ENCODE assay signal across 28 mouse cellular contexts in genomic region chr5:135497347-135497955, GRCm38 (mm10). TPM values are rescaled to one million over a fixed set of nuclear protein-coding genes. Genes with fewer than 3 reads are reported as not detected.
DNase-seq lines count a peak whose midpoint lies in the region; ATAC-seq and TF ChIP-seq lines count a peak whose summit lies in the region.
"Had no signal": no experiment of that assay in that cellular context is flagged by ENCODE, and none has a peak within 500 bp of the region (broad histone marks: within the 10 kb centered on the region; RNA-seq: fewer than 3 reads in every experiment).

No protein-coding gene starts in this region.

- H3K27ac ChIP-seq in hindbrain, embryonic 10.5 days = peak overlapping the region; percentile 53; the same call in 1 of the 2 replicates
- no peak overlapping the region for H3K27ac ChIP-seq in hindbrain, embryonic 11.5 days (ENCODE audit: low read depth, low read length)
- no peak overlapping the region for H3K27ac ChIP-seq in layer of hippocampus, adult 2 months
- H3K27ac ChIP-seq: embryonic facial prominence, embryonic 15.5 days; forebrain, embryonic 10.5 days; heart, embryonic 13.5 days; hindbrain, embryonic 15.5 days; limb, embryonic 12.5 days; midbrain, embryonic 10.5 days had no signal

- peaks cover 10% of the 10 kb centered on the region for H3K4me1 ChIP-seq in hindbrain, embryonic 10.5 days (replicated peaks)
- H3K4me1 ChIP-seq in hindbrain, embryonic 11.5 days (replicated peaks; ENCODE audit: control insufficient read depth, insufficient read depth, low read length) = 0 out of 2 replicates have a peak, but pooled peaks cover 2% of the 10 kb centered on the region
- H3K4me1 ChIP-seq: hindbrain, embryonic 15.5 days had no signal

- no peak for ATAC-seq in hindbrain, embryonic 11.5 days (ENCODE audit: low FRiP score)
- ATAC-seq: forebrain, embryonic 16.5 days; liver, postnatal 0 days; midbrain, embryonic 16.5 days had no signal

- 75% methylated on average over 6 of the region's 6 CpGs for WGBS in hindbrain, embryonic 10.5 days
- 74% methylated on average over 6 of the region's 6 CpGs for whole genome bisulfite sequencing in hindbrain, embryonic 11.5 days

- no peak for TF ChIP-seq CTCF in layer of hippocampus, adult 2 months (conservative IDR thresholded peaks at IDR 0.05)

- H3K4me2 ChIP-seq in hindbrain, embryonic 11.5 days (replicated peaks; ENCODE audit: low read depth, low read length) = no peak overlapping the region
- H3K4me2 ChIP-seq: embryonic facial prominence, embryonic 15.5 days; heart, embryonic 13.5 days; hindbrain, embryonic 15.5 days; limb, embryonic 12.5 days; liver, embryonic 11.5 days had no signal

- DNase-seq in embryo, embryonic 10 days (ENCODE audit: low spot score) = peak; percentile 22
- no peak for DNase-seq in embryo, embryonic 10.5 days (ENCODE audit: low spot score)
- DNase-seq in hindbrain, embryonic 10.5 days (ENCODE audit: low spot score) = no peak
- no peak for DNase-seq in hindbrain, embryonic 11.5 days (ENCODE audit: low spot score)
- DNase-seq in ZHBTc4 (ENCODE audit: low read depth, low spot score) = peak; percentile 51
- DNase-seq in adrenal gland, postnatal 36 days = peak; percentile 42 to 58
- no peak for DNase-seq in left cerebral cortex, postnatal 14 days (ENCODE audit: low spot score in 2 of 2)
- no peak for DNase-seq in layer of hippocampus, adult 2 months (ENCODE audit: low spot score in 2 of 2)
- DNase-seq: B cell, adult 2 months; cerebellum, adult 2 months; cerebellum, postnatal 36 days; heart, postnatal 14 days; kidney, adult 8-10 months; kidney, postnatal 14 days; liver, postnatal 0 days; lung, postnatal 10 days; right cerebral cortex, postnatal 25 days had no signal

- H3K27me3 ChIP-seq in hindbrain, embryonic 10.5 days (ENCODE audit: insufficient read depth, poor library complexity, severe bottlenecking) = no peaks in the 10 kb centered on the region
- H3K27me3 ChIP-seq in hindbrain, embryonic 11.5 days (ENCODE audit: control insufficient read depth, insufficient read depth, low read length) = no peaks in the 10 kb centered on the region
- H3K27me3 ChIP-seq: CH12.LX; embryonic facial prominence, embryonic 15.5 days; heart, embryonic 13.5 days; hindbrain, embryonic 15.5 days; limb, embryonic 12.5 days had no signal

- H3K9me3 ChIP-seq in hindbrain, embryonic 10.5 days = no peaks in the 10 kb centered on the region
- H3K9me3 ChIP-seq in hindbrain, embryonic 11.5 days (ENCODE audit: control insufficient read depth, low read length) = no peaks in the 10 kb centered on the region
- H3K9me3 ChIP-seq: embryonic facial prominence, embryonic 15.5 days; forebrain, embryonic 10.5 days; G1E; heart, embryonic 13.5 days; hindbrain, embryonic 15.5 days; midbrain, embryonic 10.5 days had no signal

- no peak overlapping the region for H3K9ac ChIP-seq in hindbrain, embryonic 11.5 days (ENCODE audit: low read depth, low read length)
- H3K9ac ChIP-seq: embryonic facial prominence, embryonic 15.5 days; heart, embryonic 13.5 days; hindbrain, embryonic 15.5 days; limb, embryonic 12.5 days; liver, postnatal 0 days had no signal

- H3K4me3 ChIP-seq in hindbrain, embryonic 10.5 days = no peak overlapping the region
- no peak overlapping the region for H3K4me3 ChIP-seq in hindbrain, embryonic 11.5 days (ENCODE audit: low read depth, low read length)
- no peak overlapping the region for H3K4me3 ChIP-seq in layer of hippocampus, adult 2 months
- H3K4me3 ChIP-seq: embryonic facial prominence, embryonic 15.5 days; forebrain, embryonic 10.5 days; heart, embryonic 13.5 days; hindbrain, embryonic 15.5 days; limb, embryonic 12.5 days; midbrain, embryonic 10.5 days had no signal

- intact Hi-C loops in left cerebral cortex, postnatal 14 days (cut with DNase I) = no loop called here

- no peaks in the 10 kb centered on the region for H3K36me3 ChIP-seq in hindbrain, embryonic 10.5 days
- H3K36me3 ChIP-seq in hindbrain, embryonic 11.5 days (ENCODE audit: control insufficient read depth, insufficient read depth, low read length) = no peaks in the 10 kb centered on the region
- H3K36me3 ChIP-seq: embryonic facial prominence, embryonic 15.5 days; forebrain, embryonic 10.5 days; G1E; heart, embryonic 13.5 days; hindbrain, embryonic 15.5 days; limb, embryonic 12.5 days; midbrain, embryonic 10.5 days had no signal

RNA-seq across cellular contexts. Expression of gene Hip1, which starts 47.5 kb away (rescaled TPM):
- 51.3 and 65.6 TPM in 2 replicates for polyA plus RNA-seq in hindbrain, embryonic 10.5 days (2016; fragmentation: Nextera tagmentation; extraction: Ambion mirVana)
- polyA plus RNA-seq in hindbrain, embryonic 11.5 days (2014; fragmentation: Nextera tagmentation; extraction: Ambion mirVana) = 37.6 and 50.0 TPM in 2 replicates
- 10 to 100 TPM; 20.0 to 28.0 TPM for total RNA-seq in adrenal gland, postnatal 36 days (2021)
- total RNA-seq in left cerebral cortex, postnatal 14 days (2021) = 10 to 100 TPM; 66.9 to 72.0 TPM
- total RNA-seq in layer of hippocampus, adult 2 months (2021) = 10 to 100 TPM; 41.2 to 41.4 TPM
- polyA plus RNA-seq: G1E had no signal

Comparison
In these comparisons a context has a peak if more than half of its experiments do, and no peak if none do; other contexts are left out.
1. DNase-seq: peak in embryo, embryonic 10 days (single experiment), ZHBTc4 (single experiment) and adrenal gland, postnatal 36 days (2 of 2); none in embryo, embryonic 10.5 days (single experiment), hindbrain, embryonic 10.5 days (single experiment), hindbrain, embryonic 11.5 days (single experiment), left cerebral cortex, postnatal 14 days (0 of 2) and layer of hippocampus, adult 2 months (0 of 2).